Mouse (Mus musculus) cortical plate, adult 2 months (tissue): ENCODE results near the gene Mcl1. TPM values are rescaled to one million over a fixed set of nuclear protein-coding genes. Genes with fewer than 3 reads are reported as not detected.
"Not testable (repeated sequence)": the region's sequence is repeated elsewhere in the genome, so short reads cannot be mapped to it uniquely, and the experiment has no call there.

Experiments used
- H3K27ac ChIP-seq: fragments of 200-500 bp; 2 replicates; pipeline ENCODE4 v1.5.1; 2012; ENCODE audit warnings: low read length, control low read depth, inconsistent platforms; ENCODE audit not compliant: insufficient read depth
- H3K4me1 ChIP-seq: fragments of 200-500 bp; 2 replicates; pipeline ENCODE4 v1.6.1; 2011; ENCODE audit warnings: low read length; ENCODE audit not compliant: control insufficient read depth, insufficient read depth
- H3K4me3 ChIP-seq: fragments of 200-500 bp; 2 replicates; pipeline ENCODE4 v1.5.1; 2011; ENCODE audit warnings: mild to moderate bottlenecking, low read length, control low read depth; ENCODE audit not compliant: insufficient read depth
- CTCF ChIP-seq: fragments of 200-500 bp; IDR thresholded peaks from 2 replicates; pipeline ENCODE4 v1.5.1; 2011; ENCODE audit warnings: mild to moderate bottlenecking, control low read depth, low read length; ENCODE audit not compliant: insufficient read depth; ENCODE audit errors: extremely low read depth
- POLR2A ChIP-seq: fragments of 200-500 bp; IDR thresholded peaks from 2 replicates; pipeline ENCODE4 v1.6.1; 2011; ENCODE audit warnings: mild to moderate bottlenecking, low read length, control low read depth; ENCODE audit not compliant: insufficient read depth; ENCODE audit errors: extremely low read depth
- polyA plus RNA-seq: library from polyadenylated mRNA; depleted of rRNA; stranded (reverse); fragments of >200 nt; gene quantifications from 2 replicates; pipeline ENCODE4 v1.2.3, GENCODE M21; 2012; rRNA removed

Mcl1 gene
- 37.7 and 39.5 TPM in 2 replicates for polyA plus RNA-seq

DNA sequence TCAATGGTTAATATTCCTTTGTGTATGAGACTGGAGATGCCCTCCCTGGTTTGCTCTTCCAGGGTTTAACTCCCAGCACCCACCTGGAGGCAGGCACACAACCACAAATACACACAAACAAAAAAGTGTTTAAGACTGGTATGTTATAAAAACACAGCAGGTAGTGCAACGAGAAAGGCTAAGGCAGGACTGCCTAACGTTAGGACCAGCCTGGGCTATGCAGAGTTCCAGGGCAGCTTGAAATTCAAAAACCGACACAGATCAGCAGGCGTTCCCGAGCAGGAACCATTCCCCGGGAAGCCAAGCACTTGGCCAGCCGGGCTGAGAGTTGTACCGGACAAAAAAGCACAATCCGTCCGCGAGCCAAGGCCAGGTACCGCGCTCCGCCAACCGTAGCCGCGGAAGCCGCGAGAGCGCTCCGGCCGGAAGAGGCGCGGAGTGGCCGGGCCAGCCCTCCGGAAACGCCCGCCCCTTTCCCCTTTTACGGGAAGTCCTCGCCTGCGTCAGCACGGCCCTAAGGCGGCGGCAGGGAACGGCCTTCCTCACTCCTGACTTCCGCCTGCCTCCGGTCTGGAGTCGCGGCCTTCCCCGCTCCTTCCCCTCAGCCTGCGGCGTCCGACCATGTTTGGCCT lies at the start of gene Mcl1:
Mcl1 (plus strand) TSS at position 553 of the 632 bp plus-strand sequence.
- peak within 1 kb of the TSS; percentile 83 for H3K4me3 ChIP-seq
- no peak for TF ChIP-seq CTCF
- TF ChIP-seq POLR2A = peak; percentile 100
- H3K27ac ChIP-seq = peak within 1 kb of the TSS; percentile 67
- peaks cover 11% of the 10 kb centered on the region; the same call in 1 of the 2 replicates for H3K4me1 ChIP-seq

DNA sequence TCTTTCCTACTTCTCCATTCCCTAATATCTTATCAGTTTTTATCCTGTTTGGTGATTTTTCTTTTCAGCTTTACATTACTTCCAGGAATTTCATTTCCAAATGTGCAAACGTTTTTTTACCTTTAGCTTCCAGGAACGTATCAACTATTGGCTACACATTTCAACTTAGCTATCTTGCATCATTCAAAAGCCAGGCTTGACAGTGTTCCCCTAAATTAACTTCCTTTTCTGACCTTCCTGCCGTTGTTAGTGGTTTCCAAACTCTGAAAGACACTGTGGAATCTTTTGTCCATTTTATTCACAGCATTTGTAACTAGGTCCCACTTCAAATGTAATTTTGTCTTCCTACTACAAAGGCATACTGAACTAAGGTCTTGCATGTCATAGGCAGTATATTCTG lies 49.4 kb upstream of the Mcl1 start:
- no peak overlapping the region for H3K27ac ChIP-seq
- no peaks in the 10 kb centered on the region for H3K4me1 ChIP-seq
- no peak overlapping the region for H3K4me3 ChIP-seq
- TF ChIP-seq POLR2A (no peak), CTCF (no peak)

DNA sequence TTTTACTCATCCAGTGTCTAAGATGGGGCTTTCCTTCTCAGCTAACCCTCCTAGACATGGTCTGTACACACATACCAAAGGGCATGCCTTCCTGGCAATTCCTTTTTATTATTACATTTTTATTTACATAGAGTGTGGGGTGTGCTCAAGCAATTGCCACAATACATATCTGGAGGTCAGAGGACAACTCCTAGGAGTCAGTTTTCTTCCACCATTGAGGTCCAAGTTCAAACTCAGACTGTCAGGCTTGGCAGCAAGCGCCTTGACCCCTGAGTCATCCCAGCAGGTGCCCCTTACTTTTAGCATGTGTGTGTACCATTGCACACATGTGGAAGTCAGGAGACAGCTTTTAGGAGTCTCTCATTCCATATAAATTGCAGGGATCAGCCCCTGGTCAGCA lies 44.6 kb upstream of the Mcl1 start:
- no peak overlapping the region for H3K27ac ChIP-seq
- no peaks in the 10 kb centered on the region for H3K4me1 ChIP-seq
- H3K4me3 ChIP-seq = no peak overlapping the region
- TF ChIP-seq CTCF = no peak
- no peak for TF ChIP-seq POLR2A

DNA sequence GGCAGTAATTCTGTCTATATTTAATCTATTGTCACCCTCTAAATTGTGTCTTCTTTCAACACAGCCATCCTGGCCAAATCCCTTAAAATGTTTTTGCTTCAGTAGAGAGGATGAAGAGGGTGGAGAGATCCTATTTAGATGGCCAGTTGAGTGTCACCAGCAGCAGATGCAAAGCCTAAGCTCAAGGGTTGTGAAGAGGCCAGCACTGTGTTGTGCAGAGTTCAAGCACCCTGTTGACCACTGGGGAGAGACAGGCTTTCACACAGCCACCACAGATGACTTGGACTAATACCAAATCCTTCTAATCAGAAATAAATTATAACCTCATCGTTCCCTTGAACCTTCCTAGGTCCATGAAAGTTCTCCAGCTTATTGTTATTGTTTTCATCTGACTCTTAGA lies 40.1 kb upstream of the Mcl1 start:
- Histone ChIP-seq H3K27ac (no peak overlapping the region), H3K4me1 (no peaks in the 10 kb centered on the region), H3K4me3 (no peak overlapping the region)
- TF ChIP-seq CTCF (no peak), POLR2A (no peak)

DNA sequence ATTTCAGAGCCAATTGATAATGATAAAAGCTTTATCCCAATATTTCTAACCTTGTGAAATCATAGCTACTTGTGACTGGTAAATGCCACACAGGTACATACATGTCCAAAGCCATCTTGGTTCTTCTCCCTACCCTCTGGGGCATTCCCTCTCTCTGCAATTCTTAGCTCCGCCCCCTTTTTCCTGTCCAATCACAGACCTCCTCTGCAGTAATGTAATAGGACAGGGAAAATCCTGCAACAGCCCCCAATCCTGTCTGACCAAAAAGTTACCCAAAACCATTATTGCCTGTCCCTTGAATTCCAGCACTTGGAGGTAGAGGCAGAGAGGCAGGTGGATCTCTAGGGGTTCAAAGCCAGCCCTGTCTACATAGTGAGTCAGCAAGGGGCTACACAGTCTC lies 37.3 kb upstream of the Mcl1 start:
- no peaks in the 10 kb centered on the region for H3K4me1 ChIP-seq

DNA sequence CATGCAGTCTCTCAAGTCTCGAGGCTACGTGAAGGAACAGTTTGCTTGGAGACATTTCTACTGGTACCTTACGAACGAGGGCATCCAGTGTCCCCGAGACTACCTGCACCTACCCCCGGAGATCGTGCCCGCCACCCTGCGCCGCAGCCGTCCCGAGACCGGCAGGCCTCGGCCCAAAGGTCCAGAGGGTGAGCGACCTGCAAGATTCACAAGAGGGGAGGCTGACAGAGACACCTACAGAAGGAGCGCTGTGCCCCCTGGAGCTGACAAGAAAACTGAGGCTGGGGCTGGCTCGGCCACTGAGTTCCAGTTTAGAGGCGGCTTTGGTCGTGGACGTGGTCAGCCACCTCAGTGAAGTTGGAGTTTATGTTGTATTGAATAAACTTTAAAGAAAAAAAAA lies 36.2 kb upstream of the Mcl1 start:
- not testable (repeated sequence) for H3K4me3 ChIP-seq, H3K27ac ChIP-seq, H3K4me1 ChIP-seq

More for the DNA sequence above, 37.3 kb upstream of the Mcl1 start:
- Histone ChIP-seq H3K27ac (no peak overlapping the region), H3K4me3 (no peak overlapping the region)
- no peak for TF ChIP-seq POLR2A
- TF ChIP-seq CTCF = no peak

DNA sequence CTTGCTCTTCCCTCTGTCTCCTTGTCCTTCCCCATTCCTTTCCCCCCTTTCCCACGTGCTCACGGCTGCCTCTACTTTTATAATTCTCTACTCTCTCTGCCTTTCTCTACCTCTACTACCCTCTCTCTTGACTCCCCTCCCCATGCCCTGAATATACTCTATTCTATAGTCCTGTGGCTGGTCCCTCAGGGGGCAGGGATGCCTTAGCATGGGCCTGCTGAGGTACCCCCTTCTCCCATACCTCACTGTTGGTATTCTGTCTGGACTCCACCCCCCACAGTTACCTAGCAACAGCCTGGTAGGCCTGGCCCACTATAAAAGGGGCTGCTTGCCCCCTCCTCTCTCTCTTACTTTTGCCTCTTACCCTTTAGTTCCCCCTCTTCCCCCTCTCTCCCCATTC lies 35.0 kb upstream of the Mcl1 start:
- Histone ChIP-seq H3K4me1 (peaks cover 4% of the 10 kb centered on the region), H3K27ac (no peak overlapping the region), H3K4me3 (no peak overlapping the region)
- TF ChIP-seq POLR2A (no peak), CTCF (no peak)

DNA sequence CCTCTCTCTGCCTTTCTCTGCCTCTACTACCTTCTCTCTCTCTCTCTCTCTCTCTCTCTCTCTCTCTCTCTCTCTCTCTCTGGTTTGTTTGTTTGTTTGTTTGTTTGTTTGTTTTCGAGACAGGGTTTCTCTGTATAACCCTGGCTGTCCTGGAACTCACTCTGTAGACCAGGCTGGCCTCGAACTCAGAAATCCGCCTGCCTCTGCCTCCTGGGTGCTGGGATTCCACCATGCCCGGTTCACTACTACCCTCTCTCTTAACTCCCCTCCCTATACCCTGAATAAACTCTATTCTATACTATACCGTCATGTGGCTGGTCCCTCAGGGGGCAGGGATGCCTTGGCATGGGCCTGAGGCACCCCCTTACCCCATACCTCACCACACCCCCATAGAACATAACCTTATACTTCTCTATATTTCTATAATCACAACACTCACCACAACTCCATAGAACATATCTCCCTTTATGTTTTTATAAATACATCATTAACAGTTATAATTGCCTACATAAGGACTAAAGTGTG lies 34.5 kb upstream of the Mcl1 start:
- not testable (repeated sequence) for H3K27ac ChIP-seq, H3K4me1 ChIP-seq
- H3K4me3 ChIP-seq = peak overlapping the region; percentile 45; the same call in 1 of the 2 replicates

DNA sequence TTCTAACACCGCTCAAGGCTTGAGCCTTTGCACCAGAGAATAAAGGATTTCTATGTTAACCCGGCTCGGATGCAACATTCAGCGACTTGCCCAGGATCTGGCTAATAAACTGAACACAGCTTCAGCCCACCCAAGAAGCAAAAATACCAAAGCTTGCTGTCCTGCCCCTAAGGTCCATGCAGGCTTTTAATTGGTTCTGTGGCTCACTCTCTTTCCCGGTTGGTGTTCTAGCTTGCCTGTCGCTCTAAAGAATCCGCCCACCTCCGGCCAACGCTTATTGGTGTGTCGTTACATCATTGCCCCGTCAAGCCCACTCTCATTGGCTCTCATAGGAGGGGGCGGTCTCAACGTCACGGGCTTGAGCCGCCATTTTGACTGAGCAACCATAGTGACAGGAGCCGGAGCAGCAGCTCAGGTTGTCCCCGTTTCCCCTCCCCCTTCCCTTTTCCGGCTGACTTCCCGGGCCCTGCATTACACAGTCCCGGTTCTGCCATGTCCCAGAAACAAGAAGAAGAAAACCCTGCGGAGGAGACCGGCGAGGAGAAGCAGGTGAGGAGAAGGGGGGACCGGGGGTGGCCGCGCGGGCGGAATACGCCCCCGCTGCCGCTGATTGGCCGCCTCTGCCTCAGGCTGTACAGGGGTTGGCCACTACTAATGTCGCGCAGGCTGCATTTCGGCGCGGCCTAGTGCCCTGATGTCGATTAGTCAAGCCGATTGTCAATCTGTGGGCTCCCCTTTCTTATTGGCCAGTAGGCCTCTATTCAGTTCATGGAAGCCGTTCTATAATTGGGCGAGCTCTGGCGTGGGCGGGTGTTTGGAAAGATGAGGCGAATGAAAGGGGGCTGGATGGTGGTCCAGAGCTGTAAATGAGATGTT lies 33.7 kb upstream of the Mcl1 start, which contains the start of gene Ensa:
Ensa (plus strand) TSS at position 366 of the 876 bp plus-strand sequence.
- Histone ChIP-seq H3K27ac (peak within 1 kb of the TSS; percentile 79), H3K4me3 (peak within 1 kb of the TSS; percentile 45), H3K4me1 (peaks cover 10% of the 10 kb centered on the region)
- TF ChIP-seq CTCF (no peak), POLR2A (peak; percentile 89)

DNA sequence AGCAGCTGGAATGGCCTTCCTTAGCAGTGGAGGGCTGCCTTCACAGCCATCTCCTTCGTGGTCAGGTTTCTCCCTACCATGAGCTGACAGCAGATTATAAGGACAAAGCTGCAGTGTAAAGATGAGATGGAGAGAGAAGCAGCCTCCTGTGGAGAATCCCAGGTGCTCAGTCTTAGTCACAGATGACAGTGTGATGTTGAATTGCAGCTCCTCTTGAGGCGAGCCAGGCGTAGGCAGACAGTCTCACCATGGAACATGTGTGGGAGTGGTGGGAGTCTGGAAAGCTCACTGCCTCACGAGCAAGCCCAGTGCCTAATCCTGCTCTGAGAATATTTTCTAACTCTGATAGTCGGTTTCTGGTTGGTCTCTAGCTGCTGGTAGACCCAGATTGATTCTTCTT lies 30.8 kb upstream of the Mcl1 start:
- Histone ChIP-seq H3K4me1 (peaks cover 11% of the 10 kb centered on the region), H3K4me3 (no peak overlapping the region), H3K27ac (no peak overlapping the region)
- TF ChIP-seq CTCF (no peak), POLR2A (peak; percentile 72)
